Mouse (Mus musculus): ENCODE data around the gene Pkm. TPM values are rescaled to one million over a fixed set of nuclear protein-coding genes. Genes with fewer than 3 reads are reported as not detected.

Gene Pkm
- total RNA-seq, 2 experiments from 2014 or later = 2,850 to 2,853 TPM

DNA sequence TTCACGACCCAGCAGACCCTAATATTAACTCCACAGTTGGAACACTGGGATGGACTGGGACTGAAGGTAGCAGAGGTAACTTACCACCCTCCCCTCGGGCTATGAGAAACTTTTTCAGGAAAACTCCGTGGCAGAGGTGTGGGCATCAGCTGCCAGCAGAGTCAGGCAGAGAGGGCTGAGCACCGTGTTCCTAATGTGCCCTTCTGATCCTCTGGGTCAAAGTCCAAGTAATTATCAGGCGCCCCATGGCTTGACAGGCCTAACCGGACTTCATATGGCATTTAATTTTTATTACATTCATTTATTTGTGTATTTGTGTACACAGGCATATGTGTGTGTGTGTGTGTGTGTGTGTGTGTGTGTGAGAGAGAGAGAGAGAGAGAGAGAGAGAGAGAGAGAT, 46.9 kb downstream of the Pkm start:
- no peak for DNase-seq

DNA sequence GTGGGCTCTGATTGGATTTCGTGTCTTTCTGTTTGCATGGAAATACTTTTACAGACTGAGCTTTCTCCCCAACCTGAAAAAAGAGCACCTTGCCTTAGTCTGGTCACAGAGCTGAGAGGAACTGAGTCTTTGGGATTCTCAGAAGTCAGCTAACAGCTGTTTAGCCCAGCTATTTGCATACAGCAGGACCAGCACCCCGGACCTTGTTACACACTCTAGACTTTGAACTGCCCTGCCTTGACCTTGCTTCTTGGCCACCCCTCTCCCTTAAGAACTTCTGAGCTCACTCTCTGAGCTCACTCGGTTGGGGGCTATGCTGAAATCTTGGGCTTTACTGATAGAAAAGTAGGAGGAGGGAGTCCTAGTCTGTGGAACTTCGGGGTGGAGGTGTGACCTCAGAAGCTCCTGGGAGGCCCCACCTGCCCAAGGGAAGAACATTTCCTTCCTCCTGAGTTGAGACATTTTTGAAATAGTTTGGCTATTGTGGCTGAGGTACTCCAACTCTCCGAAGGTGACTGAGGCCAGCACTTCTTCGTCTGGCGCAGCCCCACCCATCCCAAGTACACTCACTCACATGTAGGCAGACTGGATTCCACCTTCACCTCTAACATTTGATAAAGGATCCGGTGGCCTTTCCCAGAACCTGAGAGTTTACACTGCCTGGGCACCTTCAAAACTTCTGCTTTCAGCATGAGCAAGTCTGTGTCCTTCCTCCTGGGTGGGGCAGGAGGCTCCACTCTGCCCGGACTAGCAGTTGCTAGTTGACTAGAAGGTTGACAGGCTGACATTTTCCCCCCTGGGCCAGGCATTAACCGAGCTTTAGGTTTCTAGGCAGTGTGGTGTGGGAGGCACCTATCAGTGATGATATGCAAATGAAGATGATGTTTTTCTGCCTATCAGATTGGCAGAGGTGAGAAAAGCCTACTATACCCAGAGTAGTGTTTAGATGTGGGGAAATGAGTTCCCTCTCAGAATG, 51.0 kb downstream of the Pkm start:
- DNase-seq = no peak

DNA sequence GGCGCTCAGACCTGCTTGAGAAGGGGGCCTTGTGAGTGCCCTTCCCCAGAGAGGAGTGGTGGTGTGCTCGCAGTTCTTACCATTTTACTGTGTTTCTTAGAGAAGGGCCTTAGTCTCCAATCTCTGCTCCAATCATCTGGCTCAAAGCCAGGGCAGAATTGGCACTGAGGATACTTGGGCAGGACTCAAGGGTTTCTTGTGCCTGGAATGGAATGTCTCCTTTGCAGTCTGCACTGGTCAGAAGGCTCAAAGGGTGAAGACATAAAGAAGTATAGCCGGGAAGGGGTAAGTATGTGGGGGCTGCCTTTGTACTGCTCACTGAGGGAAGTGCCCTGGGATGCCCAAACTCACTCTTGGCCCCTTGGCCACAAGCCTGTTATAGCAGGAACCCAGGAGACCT, 53.1 kb downstream of the Pkm start:
- DNase-seq = no peak

DNA sequence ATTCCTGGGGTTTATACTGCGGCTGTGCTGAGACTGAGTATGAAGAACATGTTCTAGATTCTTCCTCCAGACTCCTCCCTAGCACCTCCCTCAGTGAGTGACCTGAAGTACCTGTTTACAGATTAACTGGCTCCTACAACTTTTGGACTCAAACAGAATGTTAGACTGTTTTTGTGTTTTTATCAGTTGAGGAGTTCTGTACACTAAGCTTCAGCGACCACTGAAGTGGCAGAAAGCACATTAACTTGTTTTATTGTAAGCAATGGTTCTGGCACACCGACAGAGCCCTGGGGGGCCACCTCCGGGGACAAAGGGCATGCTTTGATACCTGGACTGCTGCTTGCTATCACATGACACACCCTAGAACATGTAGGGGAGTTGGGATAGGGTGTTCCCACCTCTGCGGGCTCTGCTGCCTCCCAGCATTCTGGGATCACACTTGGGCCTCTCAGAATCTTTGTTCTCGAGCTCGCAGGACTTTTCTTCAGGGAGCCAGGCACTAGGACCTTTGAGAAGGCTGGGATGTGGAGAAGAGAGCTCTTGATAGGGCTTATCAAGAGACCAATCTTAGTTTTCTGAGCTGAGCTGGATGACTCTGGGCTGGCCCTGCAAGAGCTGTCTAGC, 60.2 kb downstream of the Pkm start:
- DNase-seq = no peak

DNA sequence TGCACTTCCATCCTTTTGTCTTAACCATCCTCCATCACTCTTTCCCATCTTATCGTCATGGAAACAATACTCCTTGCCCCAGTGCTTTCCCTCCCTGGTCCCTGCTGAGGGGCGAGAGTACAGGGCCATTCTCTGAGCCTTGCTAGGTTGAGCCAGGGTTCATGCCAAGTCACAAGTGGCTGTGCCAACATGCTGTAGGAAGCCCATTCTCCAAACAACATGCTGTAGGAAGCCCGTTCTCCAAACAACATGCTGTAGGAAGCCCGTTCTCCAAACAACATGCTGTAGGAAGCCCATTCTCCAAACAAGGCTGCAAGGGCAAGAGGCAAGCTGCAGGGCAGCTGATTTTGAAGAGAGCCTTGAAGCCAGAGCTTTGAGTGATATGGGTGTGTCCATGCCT, 62.1 kb downstream of the Pkm start:
- no peak for DNase-seq

DNA sequence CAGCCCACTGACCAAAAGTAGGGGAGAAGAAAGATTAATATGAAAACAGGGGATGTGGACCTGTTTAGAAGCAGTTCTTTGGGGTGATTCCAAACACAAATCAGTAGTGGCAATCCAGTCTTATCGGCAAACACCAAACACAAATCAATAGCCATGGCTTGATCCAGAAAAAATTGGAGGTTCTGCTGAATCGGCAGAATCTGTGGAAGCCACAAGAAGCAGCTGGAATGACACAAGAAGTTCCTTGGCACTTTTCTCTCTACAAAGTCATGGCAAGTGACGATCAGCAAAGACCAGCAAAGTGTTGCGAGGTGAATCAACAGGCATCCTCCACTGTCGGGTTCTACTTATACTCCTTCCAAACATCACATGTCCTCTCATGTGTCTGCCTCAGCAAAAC, 65.0 kb downstream of the Pkm start:
- DNase-seq = no peak

DNA sequence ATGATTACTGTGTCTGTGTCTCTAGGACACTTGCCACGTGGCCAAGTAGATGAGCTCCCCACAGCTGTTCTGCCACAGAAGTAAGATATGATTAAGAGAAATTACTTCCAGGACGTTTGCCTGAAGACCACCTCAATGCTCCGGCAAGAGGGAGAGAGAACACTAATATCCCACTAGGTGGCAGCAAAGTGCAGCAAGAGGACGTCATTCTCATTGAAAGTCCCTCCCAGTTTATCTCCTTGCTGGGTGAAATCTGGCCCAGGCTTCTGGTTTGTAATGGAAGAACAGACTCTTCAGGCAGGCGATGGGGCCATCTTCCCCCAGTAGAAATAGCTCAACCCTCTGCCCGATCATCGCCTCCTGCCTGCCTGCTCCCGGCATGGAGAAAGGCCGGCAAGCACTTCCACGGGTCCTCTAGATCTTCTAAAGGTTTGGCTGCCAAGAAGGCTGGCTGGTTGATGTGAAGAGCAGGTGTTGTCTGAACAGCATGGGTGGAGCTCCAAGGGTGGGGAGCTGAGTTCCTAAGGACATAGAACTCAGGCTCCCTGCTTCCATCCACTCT, 67.0 kb downstream of the Pkm start:
- peak; percentile 62 for DNase-seq

DNA sequence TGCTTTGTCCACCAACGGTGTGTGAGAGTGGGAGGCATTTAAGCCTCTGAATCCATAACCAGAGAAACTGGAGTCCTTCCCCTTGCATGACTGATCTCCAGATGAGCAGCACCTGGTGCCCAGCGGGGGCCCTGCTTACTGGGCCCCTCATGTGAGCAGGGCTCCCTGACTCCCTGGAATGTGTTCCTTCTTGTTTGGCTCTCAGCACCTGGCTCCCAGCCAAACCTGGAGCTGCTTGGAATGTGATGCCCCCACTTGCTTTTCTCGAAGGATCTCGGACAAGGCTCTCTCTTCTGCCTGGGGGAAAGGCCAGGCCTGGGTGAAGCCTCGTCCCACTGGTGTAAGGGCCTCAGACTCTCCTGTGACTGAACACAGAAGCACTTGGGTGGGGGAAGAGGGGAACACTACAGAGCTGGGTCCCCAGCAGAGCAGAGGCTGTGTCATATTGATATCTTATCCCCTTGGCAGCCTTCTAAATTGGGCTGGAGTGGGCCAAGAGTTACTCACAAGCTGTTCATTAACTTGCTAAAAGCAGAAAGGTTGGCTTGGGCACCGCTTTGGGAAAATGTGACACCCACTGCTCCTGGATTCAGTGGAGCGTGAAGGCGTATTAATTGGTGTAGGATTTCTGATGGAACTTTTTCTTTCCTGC, 67.7 kb downstream of the Pkm start:
- no peak for DNase-seq

DNA sequence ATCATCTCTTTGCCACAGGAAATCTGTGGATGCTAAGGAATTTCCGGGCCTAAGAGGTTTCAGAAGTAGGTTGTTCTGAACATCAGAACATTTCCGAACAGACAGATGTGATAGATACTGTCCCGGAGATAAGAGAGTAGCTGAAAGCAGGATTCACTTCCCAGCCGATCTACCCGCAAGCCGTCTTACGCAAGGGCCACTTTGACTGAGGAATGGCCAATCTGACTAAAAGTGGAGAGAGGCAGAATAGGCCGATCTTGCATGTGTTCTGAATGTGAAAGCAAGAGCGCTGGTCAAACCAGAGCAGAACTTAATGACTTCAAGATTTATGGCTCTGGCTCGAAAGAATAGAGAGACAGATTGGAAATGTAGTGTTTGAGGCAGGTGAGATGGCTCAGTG, 69.3 kb downstream of the Pkm start:
- no peak for DNase-seq

DNA sequence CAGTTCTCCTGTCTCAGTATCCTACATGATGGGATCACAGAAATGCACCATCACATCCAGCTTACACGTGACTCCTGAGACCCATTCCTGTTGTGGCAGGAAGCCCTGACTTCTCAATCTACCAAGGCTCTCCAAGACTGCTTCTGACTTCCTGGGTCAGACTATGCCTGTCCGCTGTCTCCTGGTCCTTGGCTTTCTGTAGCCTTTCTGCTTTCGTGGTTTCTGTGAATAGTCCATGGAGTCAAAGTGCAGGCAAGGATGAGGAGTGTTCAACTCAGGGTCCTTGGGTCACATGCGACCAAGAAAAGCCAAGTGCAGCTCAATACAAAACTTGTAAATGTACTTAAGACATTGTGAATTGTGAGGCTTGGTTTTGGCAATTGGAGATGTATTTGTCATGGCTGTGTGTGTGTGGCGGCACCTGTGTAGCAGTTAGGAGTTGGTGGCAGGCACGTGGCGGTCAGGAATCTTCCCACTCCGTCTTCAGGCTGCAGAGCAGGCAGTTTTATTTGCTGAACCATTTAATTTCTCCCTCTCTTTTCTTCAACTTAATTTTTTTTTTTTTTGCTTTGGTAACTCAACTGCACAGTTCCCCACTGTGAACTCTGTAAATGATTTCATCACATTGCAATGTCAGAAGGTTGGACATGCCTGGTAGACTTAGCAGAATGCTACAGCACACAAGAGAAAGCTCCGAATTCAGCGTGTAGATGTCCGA, 71.6 kb downstream of the Pkm start:
- no peak for DNase-seq

Other genes with a start within 250 kb of the Pkm start
- gene Arih1, start 169.8 kb upstream of the Pkm start, total RNA-seq (2021) = 100 to 1,000 TPM in 1 of 2 experiments, 10 to 100 TPM in 1; 90.4 to 100 TPM
- gene Hexa, start 116.8 kb upstream of the Pkm start, total RNA-seq (2021) = 10 to 100 TPM; 21.6 to 29.0 TPM
- gene Tmem202, start 116.5 kb upstream of the Pkm start, total RNA-seq (2021) = under 1 TPM in 1 of 2 experiments, not detected in 1; 0.94 TPM
- gene Celf6, start 78.5 kb upstream of the Pkm start, total RNA-seq (2021) = not detected
- gene Parp6, start 39.1 kb upstream of the Pkm start, total RNA-seq (2021) = 10 to 100 TPM; 18.6 to 20.3 TPM
- gene Gramd2, start 23.8 kb downstream of the Pkm start, total RNA-seq (2021) = under 1 TPM in 1 of 2 experiments, not detected in 1; 0.27 TPM
- 1 to 10 TPM; 8.9 to 9.2 TPM for gene Senp8, start 94.3 kb downstream of the Pkm start, total RNA-seq (2021)
- gene Myo9a, start 94.5 kb downstream of the Pkm start, total RNA-seq (2021) = 1 to 10 TPM; 7.8 to 9.6 TPM

All from gastrocnemius, postnatal 25 days (tissue).